Mouse (Mus musculus): ENCODE measurements at regions not wholly inside any gene's neighbourhood (a gene's known extent, or its start where the extent isn't known, plus 50 kb on each side); places are given as distances from the start of the nearest gene placed in this dataset.

GRCm38 (mm10) chr4:7513081-7513480 lies 725.8 kb downstream of the Car8 start:
- TF ChIP-seq CTCF (IDR thresholded peaks at IDR 0.05; ENCODE audit: borderline replicate concordance, extremely low read depth, insufficient read depth, insufficient read length) (no peak), POLR2A (IDR thresholded peaks at IDR 0.05; ENCODE audit: borderline replicate concordance, extremely low read depth, insufficient read depth, insufficient read length, poor library complexity, severe bottlenecking) (no peak)

GRCm38 (mm10) chr4:7485552-7485951 lies 753.3 kb downstream of the Car8 start:
- no peak for TF ChIP-seq POLR2A (IDR thresholded peaks at IDR 0.05; ENCODE audit: borderline replicate concordance, extremely low read depth, insufficient read depth, insufficient read length, poor library complexity, severe bottlenecking)
- no peak for TF ChIP-seq CTCF (IDR thresholded peaks at IDR 0.05; ENCODE audit: borderline replicate concordance, extremely low read depth, insufficient read depth, insufficient read length)
- DNase-seq (ENCODE audit: low read depth) = no peak

More at GRCm38 (mm10) chr4:7513081-7513480, 725.8 kb downstream of the Car8 start:
- DNase-seq (ENCODE audit: low read depth) = peak; percentile 12

- peak; percentile 67 for DNase-seq (ENCODE audit: low read depth)
- no peak for TF ChIP-seq POLR2A (IDR thresholded peaks at IDR 0.05; ENCODE audit: borderline replicate concordance, extremely low read depth, insufficient read depth, insufficient read length, poor library complexity, severe bottlenecking)
- TF ChIP-seq CTCF (IDR thresholded peaks at IDR 0.05; ENCODE audit: borderline replicate concordance, extremely low read depth, insufficient read depth, insufficient read length) = no peak
These were observed 783.7 kb downstream of the Car8 start for GRCm38 (mm10) chr4:7455130-7455529.

- peak; percentile 31 for DNase-seq (ENCODE audit: low read depth)
- TF ChIP-seq CTCF (IDR thresholded peaks at IDR 0.05; ENCODE audit: borderline replicate concordance, extremely low read depth, insufficient read depth, insufficient read length) = no peak
- TF ChIP-seq POLR2A (IDR thresholded peaks at IDR 0.05; ENCODE audit: borderline replicate concordance, extremely low read depth, insufficient read depth, insufficient read length, poor library complexity, severe bottlenecking) = no peak
These were observed 786.2 kb downstream of the Car8 start for GRCm38 (mm10) chr4:7452678-7453077.

- no peak for TF ChIP-seq POLR2A (IDR thresholded peaks at IDR 0.05; ENCODE audit: borderline replicate concordance, extremely low read depth, insufficient read depth, insufficient read length, poor library complexity, severe bottlenecking)
- TF ChIP-seq CTCF (IDR thresholded peaks at IDR 0.05; ENCODE audit: borderline replicate concordance, extremely low read depth, insufficient read depth, insufficient read length) = no peak
- no peak for DNase-seq (ENCODE audit: low read depth)
These were observed 787.9 kb downstream of the Car8 start for GRCm38 (mm10) chr4:7450991-7451390.

- no peak for TF ChIP-seq POLR2A (IDR thresholded peaks at IDR 0.05; ENCODE audit: borderline replicate concordance, extremely low read depth, insufficient read depth, insufficient read length, poor library complexity, severe bottlenecking)
- TF ChIP-seq CTCF (IDR thresholded peaks at IDR 0.05; ENCODE audit: borderline replicate concordance, extremely low read depth, insufficient read depth, insufficient read length) = no peak
- peak; percentile 61 for DNase-seq (ENCODE audit: low read depth)
These were observed 809.5 kb downstream of the Car8 start for GRCm38 (mm10) chr4:7429308-7429707.

GRCm38 (mm10) chr4:7424081-7424480 lies 814.8 kb downstream of the Car8 start:
- TF ChIP-seq POLR2A (IDR thresholded peaks at IDR 0.05; ENCODE audit: borderline replicate concordance, extremely low read depth, insufficient read depth, insufficient read length, poor library complexity, severe bottlenecking) (no peak), CTCF (IDR thresholded peaks at IDR 0.05; ENCODE audit: borderline replicate concordance, extremely low read depth, insufficient read depth, insufficient read length) (no peak)
- peak; percentile 11 for DNase-seq (ENCODE audit: low read depth)

GRCm38 (mm10) chr4:7423204-7423603 lies 815.6 kb downstream of the Car8 start:
- TF ChIP-seq POLR2A (IDR thresholded peaks at IDR 0.05; ENCODE audit: borderline replicate concordance, extremely low read depth, insufficient read depth, insufficient read length, poor library complexity, severe bottlenecking) (no peak), CTCF (IDR thresholded peaks at IDR 0.05; ENCODE audit: borderline replicate concordance, extremely low read depth, insufficient read depth, insufficient read length) (no peak)
- peak; percentile 68 for DNase-seq (ENCODE audit: low read depth)

GRCm38 (mm10) chr4:7422787-7423186 lies 816.1 kb downstream of the Car8 start:
- DNase-seq (ENCODE audit: low read depth) = peak; percentile 33

GRCm38 (mm10) chr4:7414301-7414700 lies 824.5 kb downstream of the Car8 start:
- DNase-seq (ENCODE audit: low read depth) = no peak
- no peak for TF ChIP-seq CTCF (IDR thresholded peaks at IDR 0.05; ENCODE audit: borderline replicate concordance, extremely low read depth, insufficient read depth, insufficient read length)
- no peak for TF ChIP-seq POLR2A (IDR thresholded peaks at IDR 0.05; ENCODE audit: borderline replicate concordance, extremely low read depth, insufficient read depth, insufficient read length, poor library complexity, severe bottlenecking)

More at GRCm38 (mm10) chr4:7422787-7423186, 816.1 kb downstream of the Car8 start:
- no peak for TF ChIP-seq POLR2A (IDR thresholded peaks at IDR 0.05; ENCODE audit: borderline replicate concordance, extremely low read depth, insufficient read depth, insufficient read length, poor library complexity, severe bottlenecking)
- TF ChIP-seq CTCF (IDR thresholded peaks at IDR 0.05; ENCODE audit: borderline replicate concordance, extremely low read depth, insufficient read depth, insufficient read length) = no peak

GRCm38 (mm10) chr4:7392696-7393095 lies 846.1 kb downstream of the Car8 start:
- TF ChIP-seq CTCF (IDR thresholded peaks at IDR 0.05; ENCODE audit: borderline replicate concordance, extremely low read depth, insufficient read depth, insufficient read length) = no peak
- no peak for TF ChIP-seq POLR2A (IDR thresholded peaks at IDR 0.05; ENCODE audit: borderline replicate concordance, extremely low read depth, insufficient read depth, insufficient read length, poor library complexity, severe bottlenecking)
- DNase-seq (ENCODE audit: low read depth) = peak; percentile 11

- no peak for DNase-seq (ENCODE audit: low read depth)
- TF ChIP-seq CTCF (IDR thresholded peaks at IDR 0.05; ENCODE audit: borderline replicate concordance, extremely low read depth, insufficient read depth, insufficient read length) (no peak), POLR2A (IDR thresholded peaks at IDR 0.05; ENCODE audit: borderline replicate concordance, extremely low read depth, insufficient read depth, insufficient read length, poor library complexity, severe bottlenecking) (no peak)
These were observed 847.2 kb downstream of the Car8 start for GRCm38 (mm10) chr4:7391596-7391995.

All from brain, embryonic 14.5 days (tissue).